Mouse (Mus musculus): ENCODE results near the gene Gm28038.

Gene Gm28038

GRCm38 (mm10) chr2:30280743-30281142, at the start of gene Gm28038:
Gene Gm28038, plus strand, starts transcription at chr2:30281043.
- no peak for DNase-seq (ENCODE audit: low spot score)

GRCm38 (mm10) chr2:30235593-30235992, 45.2 kb upstream of the Gm28038 start:
- DNase-seq (ENCODE audit: low spot score) = no peak

- DNase-seq (ENCODE audit: low spot score) = peak; percentile 31
Observed at GRCm38 (mm10) chr2:30236426-30237198, 44.2 kb upstream of the Gm28038 start.

- peak; percentile 96 for DNase-seq (ENCODE audit: low spot score)
Observed at GRCm38 (mm10) chr2:30237199-30237880, 43.5 kb upstream of the Gm28038 start, which contains the start of gene Lrrc8a. Gene Lrrc8a, plus strand, starts transcription at chr2:30237715.

GRCm38 (mm10) chr2:30237881-30238280, 43.0 kb upstream of the Gm28038 start:
- DNase-seq (ENCODE audit: low spot score) = no peak

- DNase-seq (ENCODE audit: low spot score) = no peak
Observed at GRCm38 (mm10) chr2:30238906-30239465, 41.9 kb upstream of the Gm28038 start.

- DNase-seq (ENCODE audit: low spot score) = peak; percentile 53
Observed at GRCm38 (mm10) chr2:30239777-30240176, 41.1 kb upstream of the Gm28038 start.

GRCm38 (mm10) chr2:30240267-30240666, 40.6 kb upstream of the Gm28038 start, which contains the start of gene Gm28035:
Gene Gm28035, plus strand, starts transcription at chr2:30240567.
- no peak for DNase-seq (ENCODE audit: low spot score)

GRCm38 (mm10) chr2:30242509-30242908, 38.3 kb upstream of the Gm28038 start:
- DNase-seq (ENCODE audit: low spot score) = no peak

GRCm38 (mm10) chr2:30243391-30243790, 37.5 kb upstream of the Gm28038 start:
- no peak for DNase-seq (ENCODE audit: low spot score)

GRCm38 (mm10) chr2:30244595-30245178, 36.2 kb upstream of the Gm28038 start:
- DNase-seq (ENCODE audit: low spot score) = no peak

GRCm38 (mm10) chr2:30247036-30247435, 33.8 kb upstream of the Gm28038 start:
- DNase-seq (ENCODE audit: low spot score) = no peak

GRCm38 (mm10) chr2:30247681-30248080, 33.2 kb upstream of the Gm28038 start:
- DNase-seq (ENCODE audit: low spot score) = no peak

- DNase-seq (ENCODE audit: low spot score) = no peak
Observed at GRCm38 (mm10) chr2:30249182-30249581, 31.7 kb upstream of the Gm28038 start.

GRCm38 (mm10) chr2:30250166-30251128, 30.4 kb upstream of the Gm28038 start:
- no peak for DNase-seq (ENCODE audit: low spot score)

- peak; percentile 57 for DNase-seq (ENCODE audit: low spot score)
Observed at GRCm38 (mm10) chr2:30251417-30252104, 29.3 kb upstream of the Gm28038 start.

- DNase-seq (ENCODE audit: low spot score) = no peak
Observed at GRCm38 (mm10) chr2:30252521-30252920, 28.3 kb upstream of the Gm28038 start.

GRCm38 (mm10) chr2:30253809-30254208, 27.0 kb upstream of the Gm28038 start:
- DNase-seq (ENCODE audit: low spot score) = no peak

- no peak for DNase-seq (ENCODE audit: low spot score)
Observed at GRCm38 (mm10) chr2:30255631-30256395, 25.0 kb upstream of the Gm28038 start.

Measured in MN1 (cell line).